Mouse (Mus musculus) heart, adult 11 months (tissue): ENCODE results near the gene Hsh2d.

ENCODE experiments used
- DNase-seq: peaks from one replicate; pipeline ENCODE4 v3.0.0; 2022

The Hsh2d gene

DNA sequence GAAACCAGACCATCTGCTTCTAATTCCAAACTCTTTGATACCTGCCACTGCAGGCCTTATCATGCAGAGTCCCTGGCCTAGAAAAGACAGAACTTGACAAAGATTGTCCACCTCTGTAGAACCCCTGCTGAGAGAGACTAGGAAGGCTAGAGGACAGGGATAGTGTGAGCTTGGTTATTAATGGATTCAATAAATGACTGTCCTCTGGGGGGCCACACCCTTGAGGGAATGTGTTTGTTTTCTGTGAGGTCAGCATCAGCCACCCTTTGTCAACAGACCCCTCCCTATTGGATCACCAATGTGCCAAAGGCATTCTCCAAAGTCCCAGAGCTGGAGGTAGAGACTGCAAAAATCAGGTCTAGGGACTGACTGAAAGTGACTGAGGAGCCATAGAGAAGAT is 2.6 kb downstream of the Hsh2d start:
- no peak for DNase-seq

- no peak for DNase-seq
These were observed 8.6 kb downstream of the Hsh2d start for GRCm38 (mm10) chr8:72197997-72198396.

DNA sequence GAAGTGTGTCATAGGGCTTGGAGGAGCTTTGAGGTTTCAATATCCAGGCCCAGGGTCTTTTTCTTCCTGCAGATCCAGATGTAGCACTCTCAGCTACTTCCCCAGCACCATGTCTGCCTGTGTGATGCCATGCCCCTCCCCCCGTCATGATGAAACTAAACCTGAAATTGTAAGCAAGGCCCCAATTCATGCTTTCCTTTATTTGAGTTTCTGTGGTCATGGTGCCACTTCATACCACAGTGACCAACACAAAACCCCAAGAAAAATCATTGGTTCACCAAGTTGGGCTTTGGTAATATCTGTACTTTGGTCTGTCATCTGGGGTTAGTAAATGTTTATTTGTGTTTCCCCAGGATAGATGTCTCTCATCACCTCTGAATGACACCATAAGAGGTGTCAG is 19.1 kb downstream of the Hsh2d start:
- DNase-seq, result peak; percentile 65

DNA sequence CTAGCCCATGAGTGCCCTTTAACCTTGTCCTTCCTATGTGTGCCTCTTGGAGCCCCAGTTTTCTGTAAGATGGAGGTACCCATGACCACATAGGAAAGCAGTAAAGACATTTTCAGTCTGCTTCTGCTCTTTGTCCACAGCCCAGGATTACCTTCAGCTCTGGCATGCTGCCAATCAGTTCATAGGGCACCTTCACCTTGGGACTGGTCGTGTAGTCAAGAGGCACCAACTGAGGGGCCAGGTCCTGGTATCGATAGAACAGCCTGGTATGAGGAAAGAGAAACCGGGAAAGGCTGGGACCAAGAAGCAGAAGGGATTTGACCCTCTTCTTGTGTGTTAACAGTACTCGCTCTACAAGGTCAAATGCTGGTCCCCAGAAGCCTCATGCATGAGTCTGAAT is 20.8 kb downstream of the Hsh2d start:
- peak; percentile 83 for DNase-seq

DNA sequence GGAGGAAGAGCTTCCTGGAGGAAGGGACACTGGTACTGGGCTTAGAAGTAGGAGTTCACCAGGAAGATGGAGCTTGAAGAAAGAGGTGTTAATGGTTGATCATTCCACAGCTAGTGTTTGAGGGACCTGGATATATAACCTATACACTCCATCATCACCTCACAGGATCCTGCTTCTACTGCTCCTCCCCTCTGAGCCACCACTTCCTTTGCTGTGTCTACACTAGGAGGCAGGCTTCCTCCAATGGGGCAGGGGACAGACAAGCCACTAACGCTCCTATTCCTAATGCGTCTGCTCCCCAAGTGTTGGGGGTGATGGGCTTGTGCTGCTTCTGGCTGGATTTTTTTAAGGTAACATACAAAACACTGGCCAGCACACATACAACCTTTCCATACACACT is 21.3 kb downstream of the Hsh2d start:
- DNase-seq, result peak; percentile 80

- peak; percentile 75 for DNase-seq
These were observed 22.4 kb downstream of the Hsh2d start for GRCm38 (mm10) chr8:72211846-72212245.

DNA sequence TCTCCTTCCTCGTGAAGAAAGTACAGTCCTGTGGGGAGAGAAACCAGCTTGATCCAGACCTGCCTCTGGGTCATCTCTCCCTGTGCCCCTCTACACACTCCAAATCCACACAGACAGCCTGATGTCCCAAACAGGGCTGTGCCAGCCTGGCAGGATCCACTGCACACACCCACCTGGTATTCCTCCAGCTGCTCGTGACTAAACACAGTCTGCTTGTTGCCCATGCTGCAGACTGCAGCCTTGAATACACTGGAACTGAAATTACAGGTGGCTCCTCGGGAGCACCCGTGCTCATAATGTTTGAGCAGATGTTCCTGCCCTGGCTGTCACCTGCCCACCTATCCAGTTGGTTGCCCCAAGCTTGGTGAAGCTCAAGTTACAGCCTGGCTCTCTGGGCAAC is 23.3 kb downstream of the Hsh2d start, which contains the start of gene Cib3:
Gene Cib3, minus strand, starts transcription at position 87 of the 400 bp plus-strand sequence.
- DNase-seq, result peak; percentile 91

DNA sequence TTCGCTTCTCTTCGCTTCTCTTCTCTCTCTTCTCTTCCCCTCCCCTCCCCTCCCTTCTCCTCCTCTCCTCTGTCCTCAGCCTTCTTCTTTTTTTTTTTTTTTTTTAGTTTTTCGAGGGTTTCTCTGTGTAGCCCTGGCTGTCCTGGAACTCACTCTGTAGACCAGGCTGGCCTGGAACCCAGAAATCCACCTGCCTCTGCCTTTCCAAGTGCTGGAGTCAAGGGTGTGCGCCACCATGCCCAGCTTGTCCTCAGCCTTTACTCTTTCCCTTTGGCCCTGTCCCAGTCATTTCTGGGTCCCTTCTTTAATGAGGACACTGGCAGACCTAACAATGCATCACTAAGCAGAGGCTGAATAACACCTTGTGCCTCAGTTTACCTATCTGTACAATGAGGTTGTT is 24.1 kb downstream of the Hsh2d start, which contains the start of gene Gm11034:
Gene Gm11034, minus strand, starts transcription at position 101 of the 400 bp plus-strand sequence.
- DNase-seq, result peak; percentile 55

- peak; percentile 84 for DNase-seq
These were observed 25.6 kb downstream of the Hsh2d start for GRCm38 (mm10) chr8:72215060-72215459.

- peak; percentile 56 for DNase-seq
These were observed 26.4 kb downstream of the Hsh2d start for GRCm38 (mm10) chr8:72215871-72216270.

DNA sequence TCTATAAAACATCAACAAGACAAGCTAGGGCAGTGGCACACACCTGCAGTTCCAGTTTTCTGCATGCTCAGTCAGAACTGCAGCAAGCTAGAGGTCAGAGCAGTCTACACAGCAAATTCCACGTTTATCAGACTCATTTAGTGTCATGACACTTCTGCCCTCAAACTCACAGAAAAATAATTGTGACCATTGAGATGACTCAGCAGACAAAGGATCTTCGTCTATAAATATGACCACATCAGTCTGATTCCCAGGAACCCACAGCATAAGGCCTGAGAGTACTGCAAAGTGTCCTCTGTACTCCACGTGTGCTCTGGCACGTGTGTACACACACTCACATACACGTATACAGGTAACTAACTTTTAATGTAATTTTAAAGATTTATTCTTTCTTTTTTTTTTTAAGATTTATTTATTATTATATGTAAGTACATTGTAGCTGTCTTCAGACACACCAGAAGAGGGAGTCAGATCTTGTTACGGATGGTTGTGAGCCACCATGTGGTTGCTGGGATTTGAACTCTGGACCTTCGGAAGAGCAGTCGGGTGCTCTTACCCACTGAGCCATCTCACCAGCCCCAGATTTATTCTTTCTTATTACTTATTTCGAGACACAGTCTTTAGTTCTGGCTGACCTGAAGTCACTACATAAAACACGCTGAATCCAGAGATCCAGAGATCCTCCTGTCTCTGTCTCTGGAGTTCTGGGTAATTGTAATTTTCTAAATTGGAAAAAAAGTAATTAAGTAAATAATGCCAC is 29.5 kb downstream of the Hsh2d start:
- DNase-seq, result no peak

- DNase-seq, result peak; percentile 99
These were observed 30.3 kb downstream of the Hsh2d start, which contains the start of gene Fam32a for GRCm38 (mm10) chr8:72219541-72220363. TSS of gene Fam32a (plus strand) at chr8:72219730.

DNA sequence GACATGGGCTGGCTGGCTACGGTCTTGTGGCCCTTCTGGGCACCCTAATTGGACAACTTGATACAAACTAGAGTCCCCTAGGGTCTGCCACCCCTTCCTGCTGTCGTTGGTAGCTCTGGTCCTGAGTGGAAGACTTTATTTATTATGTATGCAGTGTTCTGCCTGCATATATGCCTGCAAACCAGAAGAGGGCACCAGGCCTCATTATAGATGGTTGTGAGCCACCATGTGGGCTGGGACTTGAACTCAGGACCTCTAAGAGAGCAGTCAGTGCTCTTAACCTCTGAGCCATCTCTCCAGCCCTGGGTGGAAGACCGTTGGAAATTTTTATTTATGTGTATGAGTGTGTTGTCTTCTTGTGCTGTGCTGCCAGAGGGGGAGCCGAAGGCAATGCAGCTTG is 31.3 kb downstream of the Hsh2d start:
- DNase-seq, result no peak

DNA sequence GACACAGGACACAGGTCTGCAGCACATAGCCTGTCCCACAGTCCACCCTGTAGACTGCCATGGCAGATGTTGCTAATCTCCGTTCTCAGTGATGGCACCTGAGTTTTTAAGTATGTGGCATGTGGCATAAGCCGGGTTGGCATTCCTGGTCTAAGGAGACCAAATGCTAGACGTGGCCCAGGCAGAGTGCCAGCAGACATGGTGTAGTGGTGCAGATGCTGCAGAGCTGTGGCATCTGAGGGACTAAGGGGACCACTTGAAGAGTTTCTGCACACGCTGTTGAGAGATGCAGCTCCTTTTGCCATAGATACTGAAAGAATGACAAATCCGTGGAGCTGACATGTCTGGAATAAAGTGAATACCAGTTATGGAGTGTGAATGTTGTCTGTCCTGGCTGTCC is 33.2 kb downstream of the Hsh2d start:
- peak; percentile 89 for DNase-seq

DNA sequence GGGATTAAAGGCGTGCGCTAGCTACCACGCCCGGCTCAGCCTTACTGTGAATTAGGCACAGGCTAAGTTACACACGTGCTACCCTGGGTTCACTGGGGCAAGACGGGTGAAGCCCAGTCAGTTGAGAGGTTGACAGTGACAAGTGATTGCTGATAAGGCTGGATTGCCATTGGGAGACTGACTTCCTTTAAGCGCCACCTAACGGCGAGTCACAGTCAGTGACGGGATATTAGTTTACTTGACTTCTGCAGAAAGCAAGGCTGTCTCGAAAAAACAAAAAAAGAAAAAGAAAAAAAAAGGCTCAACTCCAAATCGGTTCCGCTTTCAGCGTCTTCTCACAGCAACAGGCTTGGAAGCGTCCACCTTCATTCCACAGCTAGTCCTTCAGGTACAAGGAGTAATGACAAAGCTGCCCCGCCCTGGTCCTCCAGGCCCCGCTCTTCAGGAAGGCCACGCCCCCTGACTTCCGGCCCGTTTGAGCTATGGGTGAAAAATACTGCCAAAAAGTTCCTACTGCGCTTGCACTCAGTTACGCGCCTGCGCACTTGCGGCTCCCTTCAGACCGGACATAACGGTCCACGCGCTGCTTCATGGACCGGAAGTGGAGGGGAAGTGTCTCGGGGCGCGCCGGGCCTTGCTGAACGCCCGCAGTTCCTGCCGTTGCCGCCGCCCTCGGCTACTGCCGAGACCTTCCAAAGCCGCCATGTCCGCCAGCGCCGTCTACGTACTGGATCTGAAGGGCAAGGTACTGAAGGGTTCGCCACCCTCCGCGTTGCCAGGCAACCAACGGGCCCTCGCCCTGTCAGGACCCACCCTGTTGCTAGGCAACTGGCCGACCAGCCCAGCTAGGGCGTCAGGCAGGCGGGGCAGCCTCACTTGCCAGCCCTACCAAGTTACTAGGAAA is 50.3 kb downstream of the Hsh2d start, which contains the start of gene Ap1m1:
Gene Ap1m1, plus strand, starts transcription at position 520 of the 904 bp plus-strand sequence.
- peak; percentile 100 for DNase-seq

- no peak for DNase-seq
These were observed 50.9 kb downstream of the Hsh2d start for GRCm38 (mm10) chr8:72240403-72240763.

DNA sequence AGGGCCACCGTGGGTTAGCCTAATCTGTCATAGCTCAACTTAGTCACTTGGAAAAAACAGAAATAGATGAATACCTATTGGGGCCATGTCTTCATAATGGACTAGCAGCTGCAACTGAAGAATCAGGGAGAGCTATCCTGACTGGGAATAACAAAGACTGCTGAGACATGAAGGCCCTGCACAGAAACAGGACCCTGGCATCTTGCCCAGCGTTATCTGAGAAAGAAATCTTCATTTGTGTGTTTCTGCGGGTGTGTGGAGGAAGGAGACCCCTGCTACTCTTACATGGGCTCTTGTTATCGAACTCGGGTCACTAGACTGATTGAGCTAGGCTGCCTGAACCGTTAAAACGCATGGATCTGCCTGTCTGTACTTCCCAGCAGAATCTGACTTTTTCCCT is 51.5 kb downstream of the Hsh2d start:
- DNase-seq, result peak; percentile 90

GRCm38 (mm10) chr8:72242226-72242625 is 52.8 kb downstream of the Hsh2d start:
- peak; percentile 94 for DNase-seq

DNA sequence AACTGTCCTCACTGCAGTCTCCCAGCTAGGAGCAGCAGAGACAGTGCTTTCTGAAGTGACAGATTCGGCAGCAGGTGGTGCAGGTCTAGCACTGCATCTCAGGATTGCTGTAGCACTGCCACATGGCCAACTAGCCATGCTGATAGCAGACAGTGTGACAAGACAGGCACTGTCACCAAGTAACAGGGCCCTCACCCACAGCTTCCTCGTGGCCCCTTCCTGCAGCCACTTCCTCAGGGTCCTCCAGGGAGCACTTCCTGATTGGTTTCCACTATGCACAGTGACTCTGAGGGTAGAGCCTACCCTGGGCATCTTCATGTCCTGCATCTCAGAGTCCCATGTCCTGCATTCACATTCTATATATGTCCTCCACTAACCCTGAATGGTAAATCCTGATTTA is 55.2 kb downstream of the Hsh2d start:
- peak; percentile 95 for DNase-seq
